Mouse (Mus musculus) limb, embryonic 12.5 days (tissue): ENCODE measurements around the gene Trpc7. TPM values are rescaled to one million over a fixed set of nuclear protein-coding genes. Genes with fewer than 3 reads are reported as not detected.

Experiments used
- ATAC-seq: fragments of 200-750 bp; cut with Nextera tagmentation; 2 replicates; pipeline ENCODE4 v1.8.0; 2017; ENCODE audit warnings: low read depth, moderate TSS enrichment; ENCODE audit not compliant: insufficient number of reproducible peaks, insufficient read depth, low FRiP score, low TSS enrichment
- H3K27ac ChIP-seq: fragments of 300-500 bp; sonication (generic); 2 replicates; pipeline ENCODE4 v1.5.1; 2016; ENCODE audit warnings: mild to moderate bottlenecking, moderate library complexity
- H3K27me3 ChIP-seq: fragments of 300-500 bp; sonication (generic); 2 replicates; pipeline ENCODE4 v1.6.1; 2016; ENCODE audit warnings: mild to moderate bottlenecking, moderate library complexity
- H3K36me3 ChIP-seq: fragments of 300-500 bp; sonication (generic); 2 replicates; pipeline ENCODE4 v1.6.1; 2016; ENCODE audit warnings: mild to moderate bottlenecking, moderate library complexity
- H3K4me1 ChIP-seq: fragments of 300-500 bp; sonication (generic); replicated peaks from 2 replicates; pipeline ENCODE4 v1.6.1; 2016
- H3K4me2 ChIP-seq: fragments of 300-500 bp; sonication (generic); 2 replicates; pipeline ENCODE4 v1.6.1; 2016; ENCODE audit warnings: mild to moderate bottlenecking, moderate library complexity
- H3K4me3 ChIP-seq: fragments of 300-500 bp; sonication (generic); replicated peaks from 2 replicates; pipeline ENCODE4 v1.5.1; 2016; ENCODE audit warnings: mild to moderate bottlenecking
- H3K9ac ChIP-seq: fragments of 300-500 bp; sonication (generic); replicated peaks from 2 replicates; pipeline ENCODE4 v1.6.1; 2016; ENCODE audit warnings: mild to moderate bottlenecking, moderate library complexity
- H3K9me3 ChIP-seq: fragments of 300-500 bp; sonication (generic); 2 replicates; pipeline ENCODE4 v1.6.1; 2016; ENCODE audit warnings: mild to moderate bottlenecking, moderate library complexity
- WGBS: fragments of 180-500 bp; shearing (Covaris S2); methylation state at CpG from one replicate; pipeline ENCODE4 v1.1.7; 2016; 5-methylcytosine and 5-hydroxymethylcytosine counted together
- polyA plus RNA-seq: library from polyadenylated mRNA; unstranded; fragments of >200 nt; fragmentation: Nextera tagmentation; extraction: Ambion mirVana; gene quantifications from 2 replicates; pipeline ENCODE4 v1.2.1, GENCODE M21; 2016

Trpc7 gene
- polyA plus RNA-seq, 1 experiment from 2014 or later, result not detected

- no peak overlapping the region for H3K4me3 ChIP-seq
- no peak for ATAC-seq
These were observed 102.9 kb downstream of the Trpc7 start for GRCm38 (mm10) chr13:56792844-56793243.

GRCm38 (mm10) chr13:56790683-56791082 lies 105.1 kb downstream of the Trpc7 start:
- H3K4me3 ChIP-seq, result no peak overlapping the region
- no peak overlapping the region for H3K9ac ChIP-seq
- no peak for ATAC-seq
- no peaks in the 10 kb centered on the region for H3K36me3 ChIP-seq
- no peaks in the 10 kb centered on the region for H3K9me3 ChIP-seq
- H3K27ac ChIP-seq, result no peak overlapping the region
- peaks cover 18% of the 10 kb centered on the region for H3K4me1 ChIP-seq
- H3K27me3 ChIP-seq, result no peaks in the 10 kb centered on the region
- H3K4me2 ChIP-seq, result no peak overlapping the region
- WGBS, result 80% methylated on average over 3 of the region's 3 CpGs

More at GRCm38 (mm10) chr13:56792844-56793243, 102.9 kb downstream of the Trpc7 start:
- Histone ChIP-seq H3K27ac (no peak overlapping the region), H3K4me1 (peaks cover 18% of the 10 kb centered on the region), H3K9me3 (no peaks in the 10 kb centered on the region), H3K36me3 (no peaks in the 10 kb centered on the region), H3K9ac (no peak overlapping the region), H3K27me3 (no peaks in the 10 kb centered on the region), H3K4me2 (no peak overlapping the region)
- 87% methylated on average over 3 of the region's 3 CpGs for WGBS

GRCm38 (mm10) chr13:56782621-56783020 lies 113.2 kb downstream of the Trpc7 start:
- Histone ChIP-seq H3K4me1 (no peaks in the 10 kb centered on the region), H3K4me2 (no peak overlapping the region), H3K4me3 (no peak overlapping the region), H3K27ac (no peak overlapping the region), H3K27me3 (no peaks in the 10 kb centered on the region), H3K9me3 (peaks cover 4% of the 10 kb centered on the region; the same call in 1 of the 2 replicates), H3K36me3 (no peaks in the 10 kb centered on the region), H3K9ac (no peak overlapping the region)
- 72% methylated on average over 1 of the region's 1 CpGs for WGBS
- ATAC-seq, result no peak

- Histone ChIP-seq H3K9me3 (peaks cover 4% of the 10 kb centered on the region; the same call in 1 of the 2 replicates), H3K4me1 (no peaks in the 10 kb centered on the region), H3K4me3 (no peak overlapping the region), H3K27ac (no peak overlapping the region), H3K27me3 (no peaks in the 10 kb centered on the region), H3K9ac (no peak overlapping the region), H3K36me3 (no peaks in the 10 kb centered on the region), H3K4me2 (no peak overlapping the region)
- WGBS, result 89% methylated on average over 3 of the region's 3 CpGs
- no peak for ATAC-seq
These were observed 114.1 kb downstream of the Trpc7 start for GRCm38 (mm10) chr13:56781697-56782096.

- H3K9ac ChIP-seq, result no peak overlapping the region
- WGBS, result 75% methylated on average over 13 of the region's 13 CpGs
- no peak overlapping the region for H3K27ac ChIP-seq
- H3K9me3 ChIP-seq, result peaks cover 4% of the 10 kb centered on the region; the same call in 1 of the 2 replicates
- H3K4me2 ChIP-seq, result no peak overlapping the region
- no peaks in the 10 kb centered on the region for H3K27me3 ChIP-seq
- H3K4me3 ChIP-seq, result no peak overlapping the region
- 0 out of 2 replicates have a peak, but pooled peaks cover 6% of the 10 kb centered on the region for H3K4me1 ChIP-seq
- no peak for ATAC-seq
- no peaks in the 10 kb centered on the region for H3K36me3 ChIP-seq
These were observed 114.9 kb downstream of the Trpc7 start for GRCm38 (mm10) chr13:56780746-56781469.

GRCm38 (mm10) chr13:56774304-56774703 lies 121.5 kb downstream of the Trpc7 start:
- H3K27ac ChIP-seq, result no peak overlapping the region
- no peak overlapping the region for H3K9ac ChIP-seq
- no peak overlapping the region for H3K4me3 ChIP-seq
- H3K4me1 ChIP-seq, result peaks cover 30% of the 10 kb centered on the region
- no peaks in the 10 kb centered on the region for H3K36me3 ChIP-seq
- H3K9me3 ChIP-seq, result no peaks in the 10 kb centered on the region
- ATAC-seq, result no peak
- H3K4me2 ChIP-seq, result no peak overlapping the region
- H3K27me3 ChIP-seq, result no peaks in the 10 kb centered on the region
- WGBS, result 33% methylated on average over 5 of the region's 5 CpGs

GRCm38 (mm10) chr13:56773262-56773870 lies 122.4 kb downstream of the Trpc7 start:
- no peak overlapping the region for H3K27ac ChIP-seq
- WGBS, result 45% methylated on average over 14 of the region's 14 CpGs
- H3K4me1 ChIP-seq, result peaks cover 33% of the 10 kb centered on the region

GRCm38 (mm10) chr13:56772592-56772991 lies 123.2 kb downstream of the Trpc7 start:
- Histone ChIP-seq H3K36me3 (no peaks in the 10 kb centered on the region), H3K9ac (no peak overlapping the region), H3K4me1 (peaks cover 33% of the 10 kb centered on the region), H3K4me2 (no peak overlapping the region), H3K27me3 (no peaks in the 10 kb centered on the region), H3K27ac (no peak overlapping the region), H3K4me3 (no peak overlapping the region), H3K9me3 (no peaks in the 10 kb centered on the region; the same call in 1 of the 2 replicates)
- WGBS, result 58% methylated on average over 3 of the region's 3 CpGs
- no peak for ATAC-seq

More at GRCm38 (mm10) chr13:56773262-56773870, 122.4 kb downstream of the Trpc7 start:
- Histone ChIP-seq H3K4me3 (no peak overlapping the region), H3K36me3 (no peaks in the 10 kb centered on the region), H3K9me3 (no peaks in the 10 kb centered on the region), H3K9ac (no peak overlapping the region), H3K27me3 (no peaks in the 10 kb centered on the region), H3K4me2 (no peak overlapping the region)
- ATAC-seq, result no peak

GRCm38 (mm10) chr13:56770786-56771185 lies 125.0 kb downstream of the Trpc7 start:
- WGBS, result 66% methylated on average over 5 of the region's 5 CpGs
- ATAC-seq, result no peak
- Histone ChIP-seq H3K4me2 (no peak overlapping the region), H3K9ac (no peak overlapping the region), H3K27me3 (no peaks in the 10 kb centered on the region), H3K4me1 (peaks cover 38% of the 10 kb centered on the region), H3K27ac (no peak overlapping the region), H3K4me3 (no peak overlapping the region), H3K36me3 (no peaks in the 10 kb centered on the region), H3K9me3 (no peaks in the 10 kb centered on the region; the same call in 1 of the 2 replicates)

GRCm38 (mm10) chr13:56770136-56770578 lies 125.6 kb downstream of the Trpc7 start:
- no peaks in the 10 kb centered on the region for H3K36me3 ChIP-seq
- H3K4me3 ChIP-seq, result no peak overlapping the region
- no peak overlapping the region for H3K27ac ChIP-seq
- H3K9me3 ChIP-seq, result no peaks in the 10 kb centered on the region; the same call in 1 of the 2 replicates
- 47% methylated on average over 1 of the region's 1 CpGs for WGBS
- no peak overlapping the region for H3K4me2 ChIP-seq
- H3K4me1 ChIP-seq, result peaks cover 45% of the 10 kb centered on the region
- H3K9ac ChIP-seq, result no peak overlapping the region
- no peaks in the 10 kb centered on the region; the same call in 1 of the 2 replicates for H3K27me3 ChIP-seq
- no peak for ATAC-seq

GRCm38 (mm10) chr13:56769431-56769830 lies 126.4 kb downstream of the Trpc7 start:
- Histone ChIP-seq H3K36me3 (no peaks in the 10 kb centered on the region), H3K9ac (no peak overlapping the region), H3K4me2 (no peak overlapping the region), H3K9me3 (no peaks in the 10 kb centered on the region; the same call in 1 of the 2 replicates), H3K27me3 (no peaks in the 10 kb centered on the region; the same call in 1 of the 2 replicates), H3K4me1 (peaks cover 42% of the 10 kb centered on the region), H3K27ac (no peak overlapping the region), H3K4me3 (no peak overlapping the region)
- no peak for ATAC-seq
- 21% methylated on average over 4 of the region's 4 CpGs for WGBS
